Mouse (Mus musculus) embryonic facial prominence, embryonic 10.5 days (tissue): ENCODE measurements around the gene Washc3. TPM values are rescaled to one million over a fixed set of nuclear protein-coding genes. Genes with fewer than 3 reads are reported as not detected.

Source experiments
- DNase-seq: peaks from one replicate; pipeline ENCODE4 v3.0.0-alpha.2; 2017; ENCODE audit warnings: low spot score
- H3K27ac ChIP-seq: fragments of 300-500 bp; sonication (generic); replicated peaks from 2 replicates; pipeline ENCODE4 v1.5.1; 2016; ENCODE audit warnings: mild to moderate bottlenecking
- H3K27me3 ChIP-seq: fragments of 300-500 bp; sonication (generic); replicated peaks from 2 replicates; pipeline ENCODE4 v1.6.1; 2016; ENCODE audit warnings: low read depth, mild to moderate bottlenecking; ENCODE audit not compliant: poor library complexity, severe bottlenecking
- H3K36me3 ChIP-seq: fragments of 300-500 bp; sonication (generic); replicated peaks from 2 replicates; pipeline ENCODE4 v1.6.1; 2016; ENCODE audit warnings: mild to moderate bottlenecking, moderate library complexity
- H3K4me1 ChIP-seq: fragments of 300-500 bp; sonication (generic); 2 replicates; pipeline ENCODE4 v1.6.1; 2016
- H3K4me3 ChIP-seq: fragments of 300-500 bp; sonication (generic); 2 replicates; pipeline ENCODE4 v1.5.1; 2016; ENCODE audit warnings: mild to moderate bottlenecking, moderate library complexity
- H3K9me3 ChIP-seq: fragments of 300-500 bp; sonication (generic); 2 replicates; pipeline ENCODE4 v1.6.1; 2016; ENCODE audit warnings: mild to moderate bottlenecking
- WGBS: fragments of 180-500 bp; shearing (Covaris S2); methylation state at CpG from one replicate; pipeline ENCODE4 v1.1.7; 2016; 5-methylcytosine and 5-hydroxymethylcytosine counted together
- polyA plus RNA-seq: library from polyadenylated mRNA; unstranded; fragments of >200 nt; fragmentation: Nextera tagmentation; extraction: Ambion mirVana; gene quantifications from 2 replicates; pipeline ENCODE4 v1.2.1, GENCODE M21; 2016

The Washc3 gene
- polyA plus RNA-seq, 1 experiment from 2014 or later, result 49.3 TPM

GRCm38 (mm10) chr10:88218161-88218560, 17.3 kb downstream of the Washc3 start:
- DNase-seq, result no peak
- Histone ChIP-seq H3K9me3 (no peaks in the 10 kb centered on the region), H3K4me3 (no peak overlapping the region), H3K4me1 (no peaks in the 10 kb centered on the region), H3K36me3 (peaks cover 28% of the 10 kb centered on the region), H3K27ac (no peak overlapping the region), H3K27me3 (no peaks in the 10 kb centered on the region)
- 95% methylated on average over 3 of the region's 3 CpGs for WGBS

- Histone ChIP-seq H3K4me3 (no peak overlapping the region), H3K36me3 (peaks cover 36% of the 10 kb centered on the region), H3K27me3 (no peaks in the 10 kb centered on the region), H3K27ac (no peak overlapping the region), H3K9me3 (no peaks in the 10 kb centered on the region), H3K4me1 (no peaks in the 10 kb centered on the region)
- 92% methylated on average over 5 of the region's 5 CpGs for WGBS
- DNase-seq, result no peak
Observed at GRCm38 (mm10) chr10:88221718-88222117, 20.8 kb downstream of the Washc3 start.

GRCm38 (mm10) chr10:88225421-88225820, 24.5 kb downstream of the Washc3 start:
- Histone ChIP-seq H3K4me1 (peaks cover 8% of the 10 kb centered on the region), H3K4me3 (no peak overlapping the region), H3K27ac (no peak overlapping the region), H3K27me3 (no peaks in the 10 kb centered on the region), H3K9me3 (no peaks in the 10 kb centered on the region), H3K36me3 (peaks cover 36% of the 10 kb centered on the region)
- DNase-seq, result no peak
- 90% methylated on average over 5 of the region's 5 CpGs for WGBS

GRCm38 (mm10) chr10:88227962-88228361, 27.1 kb downstream of the Washc3 start:
- Histone ChIP-seq H3K27ac (no peak overlapping the region), H3K9me3 (no peaks in the 10 kb centered on the region), H3K4me3 (no peak overlapping the region), H3K36me3 (peaks cover 27% of the 10 kb centered on the region), H3K27me3 (no peaks in the 10 kb centered on the region), H3K4me1 (peaks cover 17% of the 10 kb centered on the region)
- DNase-seq, result no peak
- WGBS, result 96% methylated on average over 2 of the region's 2 CpGs

GRCm38 (mm10) chr10:88228521-88229017, 27.7 kb downstream of the Washc3 start:
- H3K4me3 ChIP-seq, result no peak overlapping the region
- 89% methylated on average over 8 of the region's 8 CpGs for WGBS
- no peaks in the 10 kb centered on the region for H3K27me3 ChIP-seq
- no peaks in the 10 kb centered on the region for H3K9me3 ChIP-seq
- no peak for DNase-seq
- H3K27ac ChIP-seq, result no peak overlapping the region
- H3K36me3 ChIP-seq, result peaks cover 21% of the 10 kb centered on the region
- H3K4me1 ChIP-seq, result peaks cover 17% of the 10 kb centered on the region

- Histone ChIP-seq H3K4me3 (no peak overlapping the region), H3K36me3 (peaks cover 21% of the 10 kb centered on the region), H3K27ac (no peak overlapping the region), H3K4me1 (peaks cover 17% of the 10 kb centered on the region), H3K27me3 (no peaks in the 10 kb centered on the region), H3K9me3 (no peaks in the 10 kb centered on the region)
- DNase-seq, result no peak
- WGBS, result 76% methylated on average over 8 of the region's 8 CpGs
Observed at GRCm38 (mm10) chr10:88231671-88232070, 30.8 kb downstream of the Washc3 start.

- WGBS, result 81% methylated on average over 2 of the region's 2 CpGs
- Histone ChIP-seq H3K27me3 (no peaks in the 10 kb centered on the region), H3K36me3 (peaks cover 24% of the 10 kb centered on the region), H3K4me1 (peaks cover 12% of the 10 kb centered on the region), H3K27ac (0 out of 2 replicates have a peak overlapping the region, but pooled peaks have one; percentile 3), H3K9me3 (no peaks in the 10 kb centered on the region), H3K4me3 (no peak overlapping the region)
- no peak for DNase-seq
Observed at GRCm38 (mm10) chr10:88232765-88233164, 31.9 kb downstream of the Washc3 start.

- WGBS, result 80% methylated on average over 13 of the region's 13 CpGs
- Histone ChIP-seq H3K27me3 (no peaks in the 10 kb centered on the region), H3K4me3 (no peak overlapping the region), H3K9me3 (no peaks in the 10 kb centered on the region), H3K27ac (no peak overlapping the region), H3K4me1 (no peaks in the 10 kb centered on the region), H3K36me3 (peaks cover 11% of the 10 kb centered on the region)
- DNase-seq, result peak; percentile 17
Observed at GRCm38 (mm10) chr10:88244681-88245080, 43.8 kb downstream of the Washc3 start.

- Histone ChIP-seq H3K36me3 (no peaks in the 10 kb centered on the region), H3K4me3 (no peak overlapping the region), H3K27me3 (no peaks in the 10 kb centered on the region), H3K4me1 (no peaks in the 10 kb centered on the region), H3K9me3 (no peaks in the 10 kb centered on the region), H3K27ac (no peak overlapping the region)
- 79% methylated on average over 3 of the region's 3 CpGs for WGBS
- DNase-seq, result no peak
Observed at GRCm38 (mm10) chr10:88250300-88250699, 49.4 kb downstream of the Washc3 start.

GRCm38 (mm10) chr10:88252121-88252862, 51.4 kb downstream of the Washc3 start:
- no peaks in the 10 kb centered on the region for H3K27me3 ChIP-seq
- no peak for DNase-seq
- no peak overlapping the region for H3K4me3 ChIP-seq
- H3K4me1 ChIP-seq, result no peaks in the 10 kb centered on the region
- H3K9me3 ChIP-seq, result no peaks in the 10 kb centered on the region
- H3K36me3 ChIP-seq, result no peaks in the 10 kb centered on the region
- 82% methylated on average over 9 of the region's 9 CpGs for WGBS
- H3K27ac ChIP-seq, result no peak overlapping the region

GRCm38 (mm10) chr10:88255556-88255955, 54.7 kb downstream of the Washc3 start:
- no peaks in the 10 kb centered on the region for H3K36me3 ChIP-seq
- no peaks in the 10 kb centered on the region for H3K4me1 ChIP-seq
- no peaks in the 10 kb centered on the region for H3K27me3 ChIP-seq
- 88% methylated on average over 2 of the region's 2 CpGs for WGBS
- no peaks in the 10 kb centered on the region for H3K9me3 ChIP-seq
- no peak for DNase-seq
- H3K4me3 ChIP-seq, result no peak overlapping the region
- H3K27ac ChIP-seq, result no peak overlapping the region

GRCm38 (mm10) chr10:88260309-88260708, 59.4 kb downstream of the Washc3 start:
- H3K4me1 ChIP-seq, result no peaks in the 10 kb centered on the region; the same call in 1 of the 2 replicates
- no peak for DNase-seq
- H3K27ac ChIP-seq, result no peak overlapping the region
- H3K36me3 ChIP-seq, result no peaks in the 10 kb centered on the region
- 83% methylated on average over 12 of the region's 12 CpGs for WGBS
- H3K4me3 ChIP-seq, result no peak overlapping the region
- H3K9me3 ChIP-seq, result no peaks in the 10 kb centered on the region
- H3K27me3 ChIP-seq, result no peaks in the 10 kb centered on the region

GRCm38 (mm10) chr10:88261186-88261585, 60.3 kb downstream of the Washc3 start:
- no peaks in the 10 kb centered on the region for H3K9me3 ChIP-seq
- H3K4me3 ChIP-seq, result no peak overlapping the region
- no peaks in the 10 kb centered on the region for H3K27me3 ChIP-seq
- no peak overlapping the region for H3K27ac ChIP-seq
- DNase-seq, result no peak
- H3K36me3 ChIP-seq, result no peaks in the 10 kb centered on the region
- H3K4me1 ChIP-seq, result no peaks in the 10 kb centered on the region; the same call in 1 of the 2 replicates
- 75% methylated on average over 3 of the region's 3 CpGs for WGBS
